Mouse (Mus musculus) testis, adult 2 months (tissue): ENCODE measurements around the gene Klf1.

Experiments
- CTCF ChIP-seq: fragments of 200-500 bp; IDR thresholded peaks from 2 replicates; pipeline ENCODE4 v1.5.1; 2012; ENCODE audit warnings: low read depth, mild to moderate bottlenecking, inconsistent platforms, low read length, moderate library complexity; ENCODE audit not compliant: control insufficient read depth, insufficient read depth, insufficient replicate concordance
- POLR2A ChIP-seq: fragments of 200-500 bp; IDR thresholded peaks from 2 replicates; pipeline ENCODE4 v1.6.1; 2012; ENCODE audit warnings: low read depth, mild to moderate bottlenecking, inconsistent platforms, low read length, moderate library complexity; ENCODE audit not compliant: control insufficient read depth

- no peak for TF ChIP-seq CTCF
- no peak for TF ChIP-seq POLR2A
Observed at GRCm38 (mm10) chr8:84884728-84885127, 17.0 kb upstream of the Klf1 start.
